Mouse (Mus musculus) lung, postnatal 36 days (tissue): ENCODE measurements around the gene Pdia5.

ENCODE experiments used
- DNase-seq: peaks from one replicate; pipeline ENCODE4 v3.0.0; 2022; ENCODE audit warnings: mixed read lengths

Gene Pdia5

DNA sequence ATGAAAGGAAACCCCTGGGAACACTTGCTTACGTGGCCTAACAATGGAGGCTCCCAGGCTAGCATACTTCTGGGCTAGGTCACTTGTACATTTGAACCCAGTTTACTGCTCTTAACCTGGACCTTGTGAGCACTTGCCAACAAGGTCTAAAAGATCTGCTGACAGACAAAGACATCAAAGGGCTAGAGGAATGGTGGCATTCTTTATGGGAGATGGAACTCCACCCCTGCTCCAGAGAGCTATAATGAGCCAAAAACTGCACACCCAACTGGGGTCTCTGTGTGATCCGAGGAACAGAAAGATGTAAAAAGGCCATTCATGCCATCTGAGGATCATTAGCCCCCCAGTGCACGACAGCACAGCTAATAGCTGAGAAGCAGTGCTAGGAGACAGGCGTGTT is 6.6 kb downstream of the Pdia5 start:
- no peak for DNase-seq

DNA sequence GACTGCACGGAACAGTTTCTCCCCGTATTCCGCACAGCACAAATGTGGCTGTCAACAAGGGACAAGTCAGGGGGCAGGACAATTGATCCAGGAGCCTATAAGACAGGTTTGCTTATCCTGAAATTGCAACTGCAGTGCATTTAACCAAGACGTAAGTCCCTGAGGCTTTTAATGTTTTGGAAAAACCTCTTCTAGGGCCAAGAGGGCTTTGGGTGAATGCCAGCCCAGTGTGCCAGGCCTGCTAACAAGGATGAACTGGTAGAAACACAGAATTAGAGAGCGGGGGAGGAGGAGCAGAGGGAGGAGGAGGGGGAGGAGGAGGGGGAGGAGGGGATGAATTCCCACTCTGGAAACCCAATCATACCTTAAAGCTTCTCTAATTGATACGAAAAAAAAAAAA is 11.4 kb downstream of the Pdia5 start:
- peak; percentile 42 for DNase-seq

DNA sequence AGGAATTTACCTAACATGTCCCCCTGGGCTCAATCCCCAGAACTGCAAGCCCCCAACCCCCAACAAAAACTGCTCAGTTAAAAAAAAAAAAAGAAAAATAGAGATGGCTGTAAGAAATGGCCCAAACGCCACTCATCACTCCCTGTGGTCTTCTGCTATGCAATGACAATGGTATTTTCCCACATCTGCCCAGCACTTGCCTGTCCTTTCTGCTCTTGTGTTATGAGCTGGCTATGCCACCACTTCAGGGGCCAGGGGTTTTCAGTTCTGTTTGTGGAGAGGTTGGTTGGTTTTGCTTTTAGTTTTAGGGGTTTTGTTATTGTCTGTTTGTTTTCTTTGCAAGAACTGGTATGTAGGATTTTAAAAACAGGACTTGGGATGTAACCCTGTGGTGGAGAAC is 13.4 kb downstream of the Pdia5 start:
- DNase-seq = no peak

DNA sequence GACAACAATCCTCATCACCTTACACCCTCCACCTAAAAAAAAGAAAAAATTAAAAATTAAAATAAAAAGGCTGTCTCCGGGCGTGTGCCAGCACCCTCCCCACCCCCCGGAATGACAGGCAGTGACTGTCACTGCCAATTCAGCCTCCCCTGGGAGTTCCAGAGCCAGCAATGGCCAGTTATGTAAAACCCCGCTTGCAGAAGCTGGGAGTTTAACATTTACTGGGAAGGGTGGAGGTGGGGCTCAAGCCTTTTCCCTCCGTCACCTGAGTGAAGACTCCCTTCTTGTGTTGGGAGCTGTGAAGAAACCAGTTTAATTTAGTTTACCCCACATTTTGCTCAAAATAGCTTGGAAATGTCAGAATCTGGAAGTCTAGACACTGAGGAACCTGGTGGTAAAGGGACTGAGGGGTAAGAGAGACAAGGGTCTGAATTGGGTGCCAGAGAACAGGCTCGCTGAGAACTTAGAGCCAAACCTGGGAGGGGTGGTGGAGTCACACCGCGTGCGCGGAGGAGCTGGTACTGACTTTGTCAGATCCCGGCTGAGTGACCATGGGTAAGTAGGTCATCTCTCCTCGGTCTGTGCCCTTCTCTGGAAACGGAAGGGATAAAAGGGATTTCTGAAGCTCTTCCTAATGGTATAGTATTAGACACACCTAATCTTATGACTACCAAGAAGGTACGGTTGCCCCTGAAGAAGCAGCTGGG is 18.0 kb downstream of the Pdia5 start:
- DNase-seq = no peak

DNA sequence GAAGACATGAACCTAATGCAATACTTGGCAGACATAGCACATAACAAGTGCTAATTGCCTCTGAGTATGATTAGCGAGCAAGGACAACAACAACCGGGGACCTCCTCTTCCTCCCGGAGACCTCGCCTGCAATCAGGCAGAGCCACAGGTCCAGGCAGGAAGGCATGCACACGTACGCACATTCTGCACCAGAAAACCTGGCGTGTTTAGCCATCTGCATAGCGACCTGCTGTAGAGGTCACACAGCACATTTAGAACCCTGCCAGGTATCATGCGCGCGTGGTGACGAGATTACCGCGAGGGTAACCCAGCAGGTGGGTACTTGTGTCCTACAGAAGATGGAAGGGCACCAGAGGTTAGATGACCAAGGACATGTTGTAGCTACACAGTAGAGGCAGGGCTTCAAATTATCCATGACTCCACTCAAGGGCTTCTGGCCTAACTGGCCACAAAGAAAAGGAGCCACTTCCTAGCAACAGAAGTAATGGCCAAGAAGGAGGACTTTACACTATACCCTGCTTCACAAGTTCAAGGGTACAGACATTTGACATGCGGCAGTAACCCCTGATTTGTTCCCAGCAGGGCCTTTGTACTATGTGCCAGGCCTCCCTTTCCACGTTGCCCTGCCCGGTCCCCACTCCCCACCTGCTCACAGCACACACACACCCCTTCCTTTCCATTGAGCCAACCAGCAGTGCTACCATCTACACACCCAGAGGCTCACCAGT is 18.7 kb downstream of the Pdia5 start:
- no peak for DNase-seq

DNA sequence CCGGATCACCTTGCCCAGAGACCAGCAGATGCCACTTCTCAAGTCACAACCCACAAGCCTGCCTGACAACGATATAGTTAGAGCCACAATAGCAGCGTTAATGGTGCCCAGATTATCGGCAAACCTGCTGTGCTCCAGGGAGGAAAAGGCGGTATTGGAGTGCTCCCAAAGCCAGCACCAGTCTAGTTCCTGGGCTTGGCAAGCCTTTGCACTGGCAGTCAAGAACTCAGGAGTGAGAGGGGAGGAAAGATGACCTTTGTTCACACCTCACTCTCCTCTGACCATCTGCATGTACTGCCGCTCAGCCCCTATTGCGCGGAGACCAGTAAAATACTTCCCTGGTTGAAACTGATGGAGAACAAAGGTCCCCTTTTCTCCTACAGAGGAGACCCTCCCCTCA is 19.7 kb downstream of the Pdia5 start:
- DNase-seq = no peak

DNA sequence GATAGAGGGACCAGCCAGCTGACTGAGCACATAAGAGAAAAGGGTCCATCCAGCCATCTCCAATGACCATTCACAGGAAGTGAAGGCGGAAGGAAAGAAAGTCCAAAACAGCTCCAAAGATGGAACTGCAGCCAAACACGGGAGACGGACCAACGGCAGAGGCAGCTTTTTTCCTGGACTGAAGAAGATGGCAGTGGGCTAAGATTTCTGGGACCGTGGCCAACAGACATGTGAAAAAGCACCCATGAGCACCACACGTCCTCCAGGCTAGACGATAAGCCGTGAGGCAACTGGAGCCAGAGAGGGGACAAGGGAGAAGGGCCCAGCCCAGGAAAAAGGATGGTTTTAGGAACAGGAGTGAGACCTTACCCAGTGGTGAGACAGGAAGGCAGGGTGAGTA is 20.6 kb downstream of the Pdia5 start:
- no peak for DNase-seq

DNA sequence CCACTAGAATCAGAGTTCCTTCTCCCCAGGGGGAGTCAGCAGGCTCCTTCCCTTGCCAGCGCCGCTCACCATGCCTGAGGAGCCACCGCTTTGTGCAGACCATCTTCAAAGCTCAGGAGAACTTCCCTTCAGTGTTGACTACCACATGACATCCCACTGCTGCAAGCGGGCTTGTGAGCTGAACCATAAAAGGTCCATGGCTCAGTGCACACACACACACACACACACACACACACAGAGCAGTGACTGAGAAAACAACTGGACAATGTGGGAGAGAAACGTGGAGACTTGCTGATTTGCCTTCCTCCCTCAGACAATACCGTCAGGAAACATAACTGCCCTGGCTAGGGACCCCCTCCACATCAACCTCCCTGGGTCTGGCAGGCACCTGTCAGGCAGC is 21.7 kb downstream of the Pdia5 start:
- DNase-seq = no peak

DNA sequence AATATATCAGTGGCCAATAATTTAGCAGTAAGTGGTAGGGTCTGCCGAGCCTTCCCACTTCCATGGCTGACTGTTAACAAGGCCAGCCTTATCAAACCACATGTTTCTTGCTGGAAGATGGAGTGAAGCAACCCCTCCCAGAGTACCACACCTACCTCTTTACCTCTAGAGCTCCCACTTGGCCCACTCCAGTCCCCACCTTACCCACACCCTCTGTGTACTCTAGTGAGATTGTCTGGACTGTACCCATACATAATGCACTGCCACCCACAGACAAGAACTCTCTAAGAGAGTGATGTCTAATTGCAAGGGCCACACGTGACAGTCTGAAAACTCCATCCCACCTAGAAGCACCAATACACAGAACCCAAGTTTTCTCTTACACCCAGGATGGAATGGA is 23.6 kb downstream of the Pdia5 start:
- DNase-seq = no peak

DNA sequence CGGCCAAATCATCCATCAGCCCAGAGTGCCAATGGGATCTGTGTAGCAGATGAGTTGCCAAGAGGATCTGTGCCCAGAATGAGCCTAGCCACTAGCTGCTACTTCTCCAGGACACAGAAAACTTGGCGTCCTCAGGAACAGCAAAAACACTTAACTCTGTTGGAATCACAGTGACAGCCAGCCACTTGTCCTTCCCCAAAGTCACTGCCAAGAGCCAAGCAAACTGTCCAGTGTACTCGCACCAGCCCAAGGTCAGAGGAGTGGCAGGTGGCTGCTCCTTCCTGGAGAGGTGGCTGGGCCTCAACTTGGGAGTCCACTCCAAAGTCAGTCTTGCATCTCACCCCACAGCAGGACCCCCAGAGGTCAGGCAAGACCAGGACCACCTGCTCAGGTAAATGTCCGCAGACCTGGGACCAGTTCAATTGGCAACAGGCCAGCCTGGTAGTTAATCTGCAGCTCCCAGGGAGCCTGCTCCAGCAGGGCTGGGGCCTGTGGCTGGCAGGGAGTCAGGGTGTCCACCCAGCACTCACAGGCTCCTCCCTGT is 24.8 kb downstream of the Pdia5 start:
- peak; percentile 13 for DNase-seq

DNA sequence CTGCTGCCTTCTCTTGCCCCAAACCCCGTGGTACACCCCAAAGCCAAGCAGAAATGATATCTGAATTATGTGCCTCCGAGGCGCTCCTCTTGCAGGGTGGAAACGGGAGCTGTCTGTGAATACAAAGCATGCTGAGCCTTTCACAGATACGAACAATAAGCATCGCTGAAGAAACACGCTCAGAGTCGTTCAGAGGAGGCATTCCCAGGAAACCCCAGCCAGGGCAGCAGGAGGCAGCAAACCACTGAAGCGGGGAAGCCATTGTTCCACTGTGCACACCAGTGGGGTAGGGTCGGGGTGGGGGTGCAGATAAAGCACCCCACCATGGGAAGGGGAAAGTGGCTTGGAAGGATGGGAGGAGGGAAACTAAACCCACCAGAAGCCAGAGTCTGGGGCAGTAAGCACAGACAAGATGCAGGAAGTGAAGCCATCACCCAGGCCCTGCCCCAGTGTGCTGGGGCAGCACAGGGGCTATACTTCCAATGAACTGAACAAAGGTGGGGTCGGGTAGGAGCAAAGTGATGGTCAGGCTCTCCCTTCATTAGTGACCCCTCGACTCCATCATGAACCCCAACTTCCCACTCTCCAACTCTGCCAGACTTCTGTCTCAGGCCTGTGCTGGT is 25.9 kb downstream of the Pdia5 start:
- DNase-seq = no peak

DNA sequence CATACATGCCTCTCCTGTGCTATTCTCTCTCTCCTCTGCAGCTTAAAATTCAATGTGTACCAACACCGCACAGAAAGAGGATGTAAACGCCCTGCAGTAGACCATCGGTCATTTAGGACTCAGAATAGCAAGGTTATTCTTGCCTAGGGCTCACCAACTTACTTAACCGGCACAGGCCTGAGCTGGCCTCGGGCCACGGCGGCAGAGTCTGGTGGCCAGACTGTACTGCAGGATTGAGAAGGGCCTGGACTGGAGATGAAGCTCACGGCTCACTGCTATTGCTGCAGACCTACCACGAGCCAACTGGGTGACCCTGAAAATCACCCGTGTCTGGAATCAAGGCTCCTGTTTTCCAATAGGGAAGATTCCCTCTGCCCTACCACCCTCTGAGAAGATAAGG is 27.0 kb downstream of the Pdia5 start:
- no peak for DNase-seq

DNA sequence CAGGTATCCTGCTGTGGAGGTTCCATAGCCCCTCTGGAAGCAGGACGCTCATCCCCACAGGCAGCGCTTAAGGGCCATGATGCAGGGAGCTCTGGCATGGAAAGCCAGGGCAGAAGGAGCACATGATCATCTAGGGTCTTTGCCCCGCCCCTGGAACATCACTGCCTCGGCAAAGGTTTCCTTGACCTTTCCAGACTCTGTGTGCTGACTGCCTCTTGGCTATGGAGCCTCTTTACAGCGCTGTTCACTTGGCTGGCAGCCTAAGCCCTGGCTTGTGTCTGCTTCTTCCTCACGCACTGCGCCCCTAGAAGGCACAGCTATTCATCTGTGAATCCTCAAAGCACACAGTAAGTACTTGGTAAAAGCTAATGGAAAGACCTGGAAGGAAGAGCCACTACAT is 27.7 kb downstream of the Pdia5 start:
- no peak for DNase-seq

DNA sequence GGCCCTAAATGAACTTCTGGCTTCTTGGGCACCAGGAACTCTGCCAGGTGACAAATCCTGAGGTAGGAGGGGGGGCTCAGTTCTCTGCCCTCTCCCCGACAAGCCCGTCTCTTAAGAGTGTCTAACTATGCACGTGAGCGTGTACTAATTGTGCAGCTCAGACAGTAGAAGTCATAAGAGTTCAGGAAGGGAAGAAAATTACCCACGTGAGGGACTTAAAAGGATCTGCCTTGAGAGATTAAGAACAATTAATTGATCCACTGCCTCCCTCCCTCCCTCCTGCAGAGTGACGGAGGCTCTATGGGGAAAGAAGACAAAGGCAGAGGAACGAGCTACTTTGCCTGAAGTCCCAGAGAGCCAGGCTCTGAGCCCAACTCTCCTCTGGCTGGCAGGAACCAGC is 31.1 kb downstream of the Pdia5 start:
- DNase-seq = no peak

DNA sequence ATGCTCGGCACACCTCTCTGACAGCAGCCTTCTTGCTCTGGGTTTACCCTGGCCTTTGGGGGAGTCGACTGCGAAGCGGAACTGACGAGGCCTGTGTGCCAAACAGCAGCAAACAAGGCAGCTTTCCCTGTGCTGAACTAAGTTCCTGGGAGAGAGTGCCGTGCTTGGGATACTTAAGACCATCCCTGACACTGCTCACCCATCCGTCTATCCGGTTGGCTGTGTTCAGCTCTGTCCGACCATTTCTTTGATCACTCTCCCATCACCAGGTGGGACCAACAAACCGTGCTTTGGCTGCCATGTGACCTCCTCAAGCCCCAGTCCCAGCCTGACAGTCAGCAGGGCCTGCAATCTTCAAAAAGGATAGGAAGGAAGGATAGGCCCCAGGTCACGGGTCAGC is 32.4 kb downstream of the Pdia5 start:
- DNase-seq = no peak

DNA sequence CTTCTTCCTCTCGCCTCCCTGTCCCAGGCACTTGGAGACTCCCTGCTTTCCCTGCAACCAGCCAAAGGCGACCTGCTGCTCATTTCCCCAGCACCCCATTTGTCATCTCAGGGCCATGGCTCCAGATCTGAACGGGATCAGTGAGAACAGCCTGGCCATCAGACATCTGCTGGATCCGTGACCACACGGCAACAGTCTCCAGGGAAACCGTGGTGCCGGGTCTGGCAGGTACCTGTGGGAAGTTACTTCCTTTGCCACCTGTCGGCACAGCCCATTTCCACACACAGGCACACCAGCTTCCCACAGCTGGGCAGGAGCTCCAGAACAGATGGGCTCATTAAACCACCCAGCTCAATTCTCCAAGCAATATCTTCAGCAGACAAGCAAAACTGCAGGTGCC is 33.2 kb downstream of the Pdia5 start:
- DNase-seq = no peak

DNA sequence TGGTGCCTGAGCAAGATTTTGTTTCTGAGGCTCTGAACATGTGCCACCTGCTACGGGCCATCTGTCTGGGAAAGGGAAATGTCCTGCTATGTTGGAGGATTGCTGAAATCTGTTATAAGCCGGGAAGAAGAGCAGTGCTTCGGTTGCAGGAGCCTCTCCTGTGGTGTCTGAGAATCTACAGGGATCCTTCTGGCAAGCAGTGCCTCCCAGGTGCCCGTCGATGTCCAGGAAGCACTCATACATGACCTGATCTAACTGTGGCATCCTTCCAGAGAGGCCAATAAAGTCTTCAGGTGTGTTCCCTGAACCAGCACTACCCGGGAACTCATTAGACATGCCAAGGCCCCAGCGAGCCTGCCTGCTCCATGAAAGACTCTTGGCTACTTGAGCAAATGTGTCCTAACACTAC is 33.7 kb downstream of the Pdia5 start:
- no peak for DNase-seq

DNA sequence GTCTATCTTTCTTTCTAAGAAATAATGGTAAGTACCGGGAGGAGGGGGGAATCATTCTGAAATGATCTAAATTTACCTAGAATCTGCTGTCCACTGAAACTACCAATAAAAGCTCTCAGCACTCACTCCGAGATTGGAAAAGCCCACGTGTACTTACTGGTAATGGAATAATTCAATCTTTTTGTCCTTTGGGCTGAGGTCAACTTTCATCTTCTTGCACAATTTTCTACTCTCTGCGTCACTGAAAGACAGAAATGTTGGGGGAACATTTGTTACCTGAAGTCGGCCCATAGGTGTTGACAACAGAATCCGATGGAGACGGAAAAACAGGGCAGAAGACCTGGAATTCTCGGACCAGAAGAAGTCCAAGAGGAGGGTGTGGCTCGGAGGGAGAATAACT is 34.4 kb downstream of the Pdia5 start:
- no peak for DNase-seq

DNA sequence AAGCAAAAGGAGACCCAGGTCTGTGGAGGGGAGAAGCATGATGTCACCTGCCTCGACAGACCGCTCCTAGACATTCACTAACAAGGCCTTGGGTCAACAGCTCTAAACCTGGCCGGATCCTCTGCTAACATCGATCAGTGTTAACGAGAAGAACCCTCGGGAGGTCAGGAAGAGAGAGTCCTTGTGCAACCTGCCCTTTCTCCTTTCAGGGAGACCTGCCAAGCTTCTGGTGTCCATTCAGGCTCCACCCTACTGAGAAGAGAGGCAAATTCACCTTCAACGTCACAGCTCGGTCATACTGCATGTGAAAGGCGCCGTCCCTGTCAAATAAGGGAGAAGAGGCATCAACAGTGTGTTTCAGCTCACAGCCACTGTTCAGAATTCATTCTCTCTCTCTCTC is 34.9 kb downstream of the Pdia5 start:
- no peak for DNase-seq

DNA sequence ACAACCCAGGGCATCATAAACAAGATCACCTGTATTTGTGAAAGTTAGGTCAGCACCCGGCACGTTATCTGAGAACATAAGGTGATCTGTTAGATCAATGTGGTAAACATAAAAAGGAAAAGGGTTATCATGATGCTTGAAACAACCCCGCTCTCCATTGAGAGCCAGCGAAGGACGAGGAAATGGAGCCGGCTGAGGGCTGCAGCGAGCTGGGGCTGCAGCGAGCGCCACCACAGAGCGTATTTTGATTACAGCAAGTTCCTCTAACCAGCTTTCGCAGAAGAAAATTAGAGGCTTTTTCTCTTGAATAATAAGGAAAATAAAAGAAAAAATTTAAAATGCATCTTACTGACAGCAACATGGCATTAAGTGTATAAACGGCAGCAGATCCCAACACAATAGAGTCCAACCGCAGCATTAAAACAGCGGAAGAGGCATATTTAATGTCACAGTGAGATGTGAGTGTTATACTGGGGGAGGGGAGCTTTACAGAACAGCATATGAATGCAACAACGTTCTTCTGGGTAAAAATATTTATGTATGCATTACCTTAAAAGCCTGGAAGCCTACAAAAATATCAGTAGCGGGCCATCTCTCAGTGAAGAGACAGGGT is 40.5 kb downstream of the Pdia5 start:
- DNase-seq = no peak

DNA sequence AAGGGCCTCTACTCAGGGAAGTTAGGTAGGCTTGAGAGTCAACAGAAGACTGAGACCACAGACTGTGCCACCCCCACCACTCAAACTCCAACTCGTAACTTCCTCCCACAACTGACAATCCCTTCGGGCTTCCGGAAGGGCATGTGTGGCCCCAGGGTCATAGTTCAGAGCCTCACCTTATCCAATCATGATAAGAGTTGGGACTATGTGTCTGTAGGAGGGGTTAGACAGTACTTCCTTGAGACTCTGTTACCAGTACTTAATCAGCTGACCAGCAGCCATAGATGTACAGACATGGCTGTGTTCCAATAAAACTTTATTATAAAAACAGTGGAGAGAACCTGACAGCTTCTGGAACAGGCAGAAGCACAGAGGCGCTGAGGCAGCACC is 48.7 kb downstream of the Pdia5 start:
- DNase-seq = no peak

DNA sequence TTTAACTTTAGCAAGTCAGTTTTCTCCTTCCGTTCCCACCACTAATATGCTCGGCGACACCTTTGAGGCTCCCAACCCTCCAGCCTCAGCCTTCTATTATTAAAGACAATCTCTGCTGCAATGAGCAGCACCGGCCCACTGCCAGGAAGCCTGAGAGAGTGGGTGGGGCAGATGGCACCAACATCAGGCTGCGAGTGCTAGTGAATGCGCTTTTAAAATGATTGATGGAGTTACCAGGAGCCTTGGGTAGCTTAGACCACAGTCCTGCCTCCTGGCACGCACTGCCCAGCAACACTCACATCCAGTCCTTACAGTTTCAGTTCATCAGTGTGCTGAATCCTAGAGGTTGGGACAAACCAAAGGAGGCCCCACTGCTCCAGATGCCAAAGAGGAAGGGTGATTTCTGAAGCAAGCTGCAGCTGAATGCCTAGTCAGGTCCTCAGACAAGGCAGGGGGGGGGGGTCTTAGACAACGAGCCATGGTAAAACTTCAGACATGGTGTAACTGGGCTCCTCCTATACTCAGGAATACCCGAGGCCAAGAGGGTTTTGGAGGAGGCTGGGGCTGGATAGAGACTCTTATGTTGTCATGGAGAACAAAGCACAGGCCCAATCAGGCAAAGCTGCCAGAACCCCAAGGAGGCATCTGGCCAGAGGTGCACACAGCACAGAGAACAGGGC is 49.2 kb downstream of the Pdia5 start:
- DNase-seq = no peak

DNA sequence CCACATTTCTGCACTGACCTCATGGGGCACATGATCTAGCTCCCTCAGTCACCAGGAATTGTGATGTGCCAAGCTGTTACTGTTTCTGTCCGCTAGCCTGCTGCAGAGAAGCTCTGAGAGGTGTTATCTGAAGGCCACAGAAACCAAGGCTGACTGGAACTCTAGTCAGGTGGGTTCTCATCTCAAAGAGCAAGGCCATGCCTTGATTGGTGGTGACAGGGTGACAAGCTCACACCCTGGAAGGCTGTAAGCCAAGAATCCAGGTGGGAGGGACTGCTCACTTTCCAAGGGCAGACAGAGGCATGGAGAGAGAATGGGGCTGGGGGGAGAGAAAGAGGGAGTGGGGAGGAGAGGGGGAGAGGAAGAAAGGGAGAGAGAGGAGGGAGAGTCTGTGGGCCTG is 51.6 kb downstream of the Pdia5 start:
- no peak for DNase-seq
